Mouse (Mus musculus) left cerebral cortex, postnatal 36 days (tissue): ENCODE data around the gene Magea8. TPM values are rescaled to one million over a fixed set of nuclear protein-coding genes. Genes with fewer than 3 reads are reported as not detected.
"Not testable (repeated sequence)": the region's sequence is repeated elsewhere in the genome, so short reads cannot be mapped to it uniquely, and the experiment has no call there.

Experiments used
- DNase-seq, 2 experiments: peaks; one replicate each; pipeline ENCODE4 v3.0.0; 2021 to 2022; ENCODE audit warnings: low spot score in 2 of 2, mixed read lengths in 1 of 2
- intact Hi-C: fragments of 180-260 bp; cut with DNase I; formaldehyde crosslinking; loops from one replicate; pipeline ENCODE4 v1.15.1; 2025
- total RNA-seq, 2 experiments: library from RNA; stranded (reverse); gene quantifications; 2 replicates each; pipeline ENCODE4 v1.2.3; 2021

The Magea8 gene
- not detected for total RNA-seq

DNA sequence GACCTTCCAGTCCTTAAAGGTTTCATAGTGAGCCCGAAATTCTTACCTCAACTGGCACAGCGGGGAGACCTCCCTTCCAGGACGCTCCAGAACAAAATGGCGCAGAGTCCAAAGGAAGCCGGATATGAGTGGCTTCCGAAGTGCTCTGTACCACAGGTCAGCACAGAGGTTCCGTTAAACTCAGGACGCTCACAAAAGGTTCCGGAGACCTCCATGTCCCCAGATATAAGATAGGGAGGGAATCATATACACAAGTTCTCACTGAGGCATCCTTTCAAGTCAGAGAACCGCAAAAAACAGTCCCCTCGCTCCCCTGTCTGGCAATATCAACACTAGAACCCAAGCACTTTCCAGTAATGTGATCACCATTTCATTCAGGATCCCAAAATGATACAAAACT, at the start of gene Magea8:
TSS of gene Magea8 (minus strand) at position 101 of the 400 bp plus-strand sequence.
- intact Hi-C loops, DNase-seq: not testable (repeated sequence)

GRCm38 (mm10) chrX:154949405-154949804, 46.2 kb downstream of the Magea8 start, which contains the start of gene Magea3:
Magea3 (minus strand) TSS chrX:154949505.
- DNase-seq, intact Hi-C loops: not testable (repeated sequence)

GRCm38 (mm10) chrX:154935887-154936286, 59.8 kb downstream of the Magea8 start, which contains the start of gene Magea6:
Magea6 (minus strand) TSS chrX:154935987.
- intact Hi-C loops, DNase-seq: not testable (repeated sequence)

Other genes with a start within 250 kb of the Magea8 start
- gene Cldn34b1, start 105.6 kb downstream of the Magea8 start, total RNA-seq: not detected
- not detected for gene Magea6, start 59.9 kb downstream of the Magea8 start, total RNA-seq
- gene Magea3, start 46.3 kb downstream of the Magea8 start, total RNA-seq: not detected
- gene Magea5, start 67.3 kb upstream of the Magea8 start, total RNA-seq: not detected
- not detected for gene Magea1, start 93.9 kb upstream of the Magea8 start, total RNA-seq
- not detected for gene Magea2, start 97.8 kb upstream of the Magea8 start, total RNA-seq
- not detected for gene Cldn34b2, start 132.6 kb upstream of the Magea8 start, total RNA-seq
- 10 to 100 TPM; 60.9 to 66.2 TPM for gene Sat1, start 220.6 kb upstream of the Magea8 start, total RNA-seq